Mouse (Mus musculus): Measurements from ENCODE around the gene Snapc3.

The Snapc3 gene

DNA sequence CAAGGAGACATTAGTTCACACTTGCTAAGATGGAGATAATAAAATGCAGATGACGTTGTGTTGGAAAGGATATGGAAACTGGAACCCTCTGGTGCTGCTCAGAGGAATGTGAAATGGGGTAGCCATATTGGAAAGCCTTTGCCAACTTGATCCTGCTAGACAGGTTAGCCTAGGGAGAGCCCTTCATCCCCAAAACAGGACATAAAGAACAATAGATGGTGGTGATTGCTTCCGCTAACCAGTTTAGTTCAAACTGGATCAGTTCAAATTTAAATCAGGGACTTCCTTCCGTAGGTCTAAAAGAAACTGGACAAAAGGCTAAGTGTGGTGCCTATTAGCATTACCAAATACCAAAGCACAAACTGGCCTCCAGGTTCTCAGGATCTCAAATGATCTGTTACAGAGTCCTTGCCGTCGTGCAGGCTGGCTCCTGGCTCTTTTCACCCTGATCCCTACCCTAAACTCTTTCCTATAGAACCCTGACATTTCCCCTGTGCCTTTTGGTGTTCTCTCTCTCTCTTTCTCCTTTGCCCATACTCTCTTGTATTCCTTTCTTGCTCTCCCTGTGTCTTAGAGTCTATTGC is 3.2 kb upstream of the Snapc3 start:
- no peak for DNase-seq (ENCODE audit: low read depth, low spot score)

DNA sequence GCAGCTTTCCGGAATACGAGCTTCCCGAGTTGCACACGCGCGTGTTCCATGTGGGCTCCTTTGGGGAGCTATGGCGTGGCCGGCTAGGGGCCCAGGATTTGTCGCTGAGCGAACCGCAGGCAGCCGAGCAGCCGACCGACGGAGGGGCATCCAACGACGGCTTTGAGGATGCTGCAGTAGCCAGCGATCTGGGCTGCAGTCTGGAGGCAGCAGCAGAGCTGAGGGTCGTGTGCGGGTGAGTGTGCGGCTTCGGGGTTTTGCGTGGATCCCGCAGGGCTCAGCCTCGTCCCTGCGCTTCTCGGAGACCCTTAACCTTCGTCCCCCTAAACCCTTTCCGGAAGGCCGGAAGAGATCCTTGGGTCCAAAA is 279 bp downstream of the Snapc3 start:
- DNase-seq (ENCODE audit: low read depth, low spot score) = peak; percentile 27

DNA sequence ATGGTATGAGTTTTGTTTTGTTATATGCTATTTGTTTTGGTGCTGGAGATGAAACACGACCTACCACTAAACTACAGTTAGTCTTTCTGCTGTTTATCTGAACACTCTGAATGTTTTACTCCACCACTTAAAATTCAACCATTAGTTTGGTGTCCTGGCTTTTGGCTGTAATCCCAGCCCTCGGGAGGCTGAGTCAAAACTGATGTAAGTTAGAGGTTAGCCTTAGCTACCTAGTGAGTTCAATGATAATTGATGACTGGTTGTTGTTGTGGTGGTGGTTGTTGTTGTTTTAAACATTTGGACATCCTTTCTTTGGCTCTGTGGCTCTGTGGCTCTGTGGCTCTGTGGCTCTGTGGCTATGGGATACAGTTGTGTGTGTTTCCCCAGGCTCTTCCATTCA is 1.3 kb downstream of the Snapc3 start:
- peak; percentile 49 for DNase-seq (ENCODE audit: low read depth, low spot score)

DNA sequence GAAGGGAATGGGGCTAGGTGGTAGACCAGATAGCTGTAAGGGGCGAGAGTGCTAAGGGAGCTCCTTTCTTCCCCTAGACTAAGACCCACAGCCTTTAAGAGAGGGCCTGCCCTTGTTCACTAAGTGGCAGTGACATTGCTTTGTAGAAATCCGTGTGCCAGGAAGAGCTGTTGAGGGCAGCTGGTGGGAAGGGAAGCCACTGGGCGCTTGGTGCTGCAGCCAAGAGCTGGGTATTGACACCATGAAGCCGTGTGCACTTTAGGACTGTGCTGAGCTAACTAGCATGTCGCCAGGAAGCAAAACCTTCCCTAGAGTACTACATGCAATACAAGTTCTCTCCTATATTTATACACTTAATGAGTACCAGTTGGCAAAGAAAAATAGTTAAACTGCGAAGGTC is 6.1 kb downstream of the Snapc3 start:
- DNase-seq (ENCODE audit: low read depth, low spot score) = no peak

DNA sequence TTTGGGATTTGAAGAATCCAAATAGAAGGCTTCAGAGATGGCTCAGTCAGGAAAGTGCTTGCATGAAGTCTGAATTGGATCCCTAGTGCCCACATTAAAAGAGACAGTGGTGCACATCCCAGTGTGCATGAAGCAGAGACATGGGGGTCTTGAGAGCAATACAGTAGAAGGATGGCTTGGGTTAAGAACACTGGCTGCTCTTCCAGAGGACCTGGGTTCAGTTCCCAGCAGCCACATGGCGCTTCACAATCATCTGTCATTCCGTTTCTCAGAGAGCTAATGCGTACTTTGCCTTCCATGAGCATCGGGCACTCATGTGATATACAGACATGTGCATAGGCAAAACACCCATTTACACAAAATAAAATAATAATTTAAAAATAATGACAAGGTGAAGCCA is 7.6 kb downstream of the Snapc3 start:
- DNase-seq (ENCODE audit: low read depth, low spot score) = no peak

DNA sequence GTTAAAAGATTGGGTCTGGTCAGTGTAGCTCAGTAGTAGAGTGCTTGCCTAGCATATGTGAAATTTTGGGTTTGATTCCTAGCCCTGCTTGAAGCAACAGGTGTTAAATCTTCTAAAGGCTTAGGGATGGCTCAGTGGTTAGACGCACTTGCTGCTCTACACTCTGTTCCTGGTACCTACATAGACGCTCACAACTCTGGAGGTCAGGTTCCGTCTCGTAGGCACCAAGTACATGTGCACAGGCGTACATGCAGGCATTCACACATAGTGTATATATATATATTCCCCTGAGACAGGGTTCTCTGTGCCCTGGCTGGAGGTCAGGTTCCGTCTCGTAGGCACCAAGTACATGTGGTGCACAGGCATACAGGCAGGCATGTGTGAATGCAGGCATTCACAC is 9.6 kb downstream of the Snapc3 start:
- DNase-seq (ENCODE audit: low read depth, low spot score) = no peak

DNA sequence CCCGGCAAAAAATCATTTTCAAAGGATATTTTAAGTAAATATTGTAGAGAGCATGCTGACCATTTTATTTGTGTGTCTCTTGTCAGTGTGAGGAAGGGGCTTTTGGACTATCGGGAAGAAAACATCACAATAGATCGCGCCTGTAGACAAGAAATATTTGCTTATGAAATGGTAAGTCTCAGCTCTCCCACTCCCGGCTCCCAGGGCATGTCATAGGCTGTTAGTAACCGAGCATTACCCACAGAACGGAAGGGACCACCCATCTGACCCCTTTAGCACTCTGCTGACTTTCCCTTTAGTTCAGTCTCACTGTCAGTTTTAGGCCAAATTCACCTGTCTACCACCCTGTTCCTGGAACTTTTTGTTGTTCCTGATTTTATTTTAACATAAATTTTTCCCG is 10.2 kb downstream of the Snapc3 start:
- no peak for DNase-seq (ENCODE audit: low read depth, low spot score)

DNA sequence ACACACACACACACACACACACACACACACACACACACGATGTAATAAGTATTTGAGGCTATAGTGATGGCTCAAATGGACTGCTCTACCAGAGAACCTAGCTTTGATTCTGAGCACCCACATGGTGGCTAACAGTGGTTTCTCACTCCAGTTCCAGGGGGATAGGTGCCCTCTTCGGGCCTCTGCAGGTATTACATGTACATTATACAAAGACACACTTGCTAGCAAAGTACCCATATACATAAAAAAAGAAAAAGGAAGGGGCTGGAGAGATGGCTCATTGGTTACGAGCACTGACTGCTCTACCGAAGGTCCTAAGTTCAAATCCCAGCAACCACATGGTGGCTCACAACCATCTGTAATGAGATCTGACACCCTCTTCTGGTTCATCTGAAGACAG is 11.3 kb downstream of the Snapc3 start:
- peak; percentile 39 for DNase-seq (ENCODE audit: low read depth, low spot score)

DNA sequence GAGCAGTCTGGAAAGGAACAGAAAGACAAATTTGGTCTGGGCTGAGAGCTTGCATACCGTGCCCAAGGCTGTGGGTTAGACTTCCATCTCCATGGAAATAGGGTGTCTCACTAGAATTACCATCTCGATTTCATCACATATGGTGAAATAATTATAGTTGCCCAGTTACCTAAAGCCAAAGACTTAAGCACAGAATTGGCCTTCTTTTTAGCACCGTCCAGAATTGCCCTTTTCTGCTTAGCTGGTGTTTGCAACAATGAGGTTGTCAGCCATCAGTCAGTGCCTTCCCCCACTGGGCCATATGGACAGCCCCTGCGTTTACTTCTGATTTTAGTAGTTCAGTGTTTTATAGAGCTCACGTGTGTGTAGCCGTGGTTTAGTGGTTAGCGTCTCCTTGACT is 14.4 kb downstream of the Snapc3 start:
- no peak for DNase-seq (ENCODE audit: low read depth, low spot score)

DNA sequence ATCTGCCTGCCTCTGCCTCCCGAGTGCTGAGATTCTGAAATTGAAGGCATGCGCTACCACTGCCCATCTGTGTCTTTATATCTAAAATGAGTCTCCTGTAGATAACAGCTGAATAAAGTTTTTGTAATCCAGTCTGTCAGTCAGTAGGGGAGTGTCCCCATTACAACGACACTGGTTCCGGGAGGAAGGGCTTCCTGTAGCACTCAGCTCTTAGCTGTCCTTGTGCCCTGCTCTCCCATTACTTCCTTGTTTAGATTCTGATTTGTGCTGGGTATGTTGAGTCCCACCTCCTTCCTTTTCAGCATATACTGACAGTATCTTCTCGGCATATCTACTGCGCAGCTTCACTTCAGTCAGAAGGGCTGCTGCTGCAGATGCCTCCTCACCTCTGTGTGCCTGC is 15.4 kb downstream of the Snapc3 start:
- DNase-seq (ENCODE audit: low read depth, low spot score) = no peak

DNA sequence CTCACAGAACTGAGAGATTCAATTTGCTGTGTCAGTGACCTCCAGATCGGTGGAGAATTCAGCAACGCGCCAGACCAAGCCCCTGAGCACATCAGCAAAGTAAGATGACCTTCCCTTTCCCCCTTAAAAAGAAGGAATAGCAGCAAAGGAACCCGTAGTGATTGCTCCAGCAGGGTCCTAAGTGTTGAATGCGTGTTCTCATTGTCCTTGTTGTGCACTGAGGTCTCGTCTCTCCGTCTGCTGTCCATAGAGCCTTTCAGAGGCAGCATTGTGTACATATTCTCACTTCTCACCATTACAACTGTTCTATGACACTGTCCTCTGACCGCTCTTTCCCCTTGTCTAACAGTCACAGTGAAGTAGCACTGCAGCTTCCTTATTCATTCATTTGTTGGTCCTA is 18.9 kb downstream of the Snapc3 start:
- no peak for DNase-seq (ENCODE audit: low read depth, low spot score)

DNA sequence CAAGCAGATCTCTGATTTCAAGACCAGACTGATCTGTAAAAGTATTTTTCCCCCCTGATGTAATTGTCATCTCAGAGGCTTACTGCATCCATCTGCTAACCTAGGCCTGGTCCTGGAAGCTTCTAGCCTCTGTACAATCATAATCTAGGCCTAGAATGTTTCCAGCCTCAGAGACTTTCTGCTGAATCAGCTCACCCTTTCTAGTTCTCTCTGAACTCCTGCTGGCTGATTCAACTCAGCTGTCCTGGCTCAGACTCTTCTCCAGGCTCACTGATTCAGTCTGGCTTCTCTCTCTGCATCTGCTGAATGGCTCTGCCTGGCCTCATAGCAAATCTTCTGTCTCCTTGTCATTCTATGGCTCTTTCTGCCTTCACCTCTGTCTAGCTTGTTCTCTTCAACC is 20.6 kb downstream of the Snapc3 start:
- peak; percentile 44 for DNase-seq (ENCODE audit: low read depth, low spot score)

DNA sequence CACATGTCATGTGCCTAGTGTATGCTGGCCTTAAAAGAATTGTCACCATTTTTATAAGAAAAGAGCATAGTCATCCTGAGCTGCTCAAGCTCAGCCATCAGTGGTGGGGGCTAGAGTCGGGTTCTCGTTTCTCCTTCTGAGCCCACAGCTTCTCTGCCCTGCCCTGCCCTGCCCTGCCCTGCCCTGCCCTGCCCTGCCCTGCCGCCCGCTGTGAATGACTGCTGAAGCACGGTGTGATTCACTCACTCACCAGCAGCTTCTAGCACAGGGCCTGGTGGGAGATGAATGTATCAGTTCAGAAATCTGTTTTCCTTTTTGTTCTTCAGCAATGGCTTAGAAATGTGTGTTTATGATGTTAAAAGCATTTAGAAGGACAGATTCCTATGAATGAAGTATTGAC is 21.5 kb downstream of the Snapc3 start:
- no peak for DNase-seq (ENCODE audit: low read depth, low spot score)

DNA sequence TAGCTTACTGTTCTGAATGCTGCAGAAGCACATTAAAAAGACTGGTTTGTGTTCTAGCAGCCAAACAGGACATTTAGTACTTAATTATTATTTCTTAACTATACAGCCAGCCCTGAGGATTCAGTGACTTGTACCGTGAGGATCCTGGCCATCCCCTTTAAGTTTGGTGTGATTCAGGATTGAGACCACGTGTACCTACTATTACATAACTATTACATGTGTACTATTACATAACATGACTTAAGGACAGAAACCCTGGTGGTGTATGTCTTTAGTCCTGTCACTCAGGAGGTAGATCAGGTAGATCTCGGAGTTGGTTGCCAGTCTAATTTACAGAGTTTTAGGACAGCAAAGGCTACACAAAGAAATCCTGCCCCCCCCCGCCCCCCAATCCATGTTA is 23.5 kb downstream of the Snapc3 start:
- DNase-seq (ENCODE audit: low read depth, low spot score) = no peak

DNA sequence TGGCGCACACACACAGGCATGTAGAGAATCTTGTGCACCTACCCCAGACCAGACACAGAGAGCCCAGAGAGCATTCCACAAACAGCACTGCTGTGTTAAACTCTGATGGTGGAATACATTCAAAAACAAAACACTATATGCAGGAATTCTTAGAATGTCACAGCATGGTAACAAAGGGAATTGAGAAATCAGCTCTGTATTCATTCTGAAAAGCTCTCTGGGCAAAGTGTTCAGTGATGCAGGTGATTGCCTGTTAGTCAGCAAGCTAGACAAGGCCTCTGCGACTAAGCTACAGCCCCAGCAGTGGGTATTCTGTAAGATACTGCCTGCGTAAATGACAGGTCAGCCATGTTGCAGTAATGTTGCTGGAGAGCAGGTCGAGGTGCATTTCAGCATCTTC is 33.3 kb downstream of the Snapc3 start:
- DNase-seq (ENCODE audit: low read depth, low spot score) = no peak

DNA sequence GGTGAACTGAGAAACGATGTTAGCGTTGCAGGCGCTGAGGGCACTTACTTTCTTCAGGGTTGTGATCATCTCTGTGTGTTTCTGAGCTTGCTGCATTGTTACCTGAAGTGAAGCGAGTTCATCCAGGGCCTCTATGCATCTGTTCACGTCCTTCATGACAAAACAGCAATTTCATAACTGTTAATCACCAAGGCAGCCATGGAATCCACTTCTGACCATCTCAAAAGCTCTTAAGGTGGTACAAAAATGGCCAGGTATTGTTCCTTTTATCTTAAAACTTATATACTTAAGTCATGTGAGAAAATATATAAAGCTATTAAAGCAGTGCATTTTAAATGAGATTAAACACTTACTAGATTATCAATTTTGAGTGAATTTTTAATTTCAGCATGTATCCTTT is 42.6 kb downstream of the Snapc3 start:
- DNase-seq (ENCODE audit: low read depth, low spot score) = no peak

DNA sequence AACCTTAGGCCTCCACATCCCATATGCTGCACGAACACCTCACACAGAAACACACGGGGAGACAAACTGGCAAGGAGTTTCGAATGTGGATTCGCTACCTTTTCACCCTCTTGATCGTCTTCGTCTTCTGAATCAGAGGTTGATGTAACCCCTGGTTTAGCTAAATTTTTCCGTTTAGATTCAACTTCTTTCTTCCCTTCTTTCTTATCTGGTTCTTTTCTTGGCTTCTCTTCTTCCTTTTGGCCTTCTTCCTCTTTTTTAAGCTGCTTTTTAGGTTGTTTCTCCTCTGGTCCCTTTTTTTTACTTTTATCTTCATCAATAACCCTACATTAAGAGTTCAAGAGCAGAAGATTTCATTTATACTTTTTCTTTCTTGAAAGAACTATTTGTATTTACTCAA is 47.3 kb downstream of the Snapc3 start:
- no peak for DNase-seq (ENCODE audit: low read depth, low spot score)

DNA sequence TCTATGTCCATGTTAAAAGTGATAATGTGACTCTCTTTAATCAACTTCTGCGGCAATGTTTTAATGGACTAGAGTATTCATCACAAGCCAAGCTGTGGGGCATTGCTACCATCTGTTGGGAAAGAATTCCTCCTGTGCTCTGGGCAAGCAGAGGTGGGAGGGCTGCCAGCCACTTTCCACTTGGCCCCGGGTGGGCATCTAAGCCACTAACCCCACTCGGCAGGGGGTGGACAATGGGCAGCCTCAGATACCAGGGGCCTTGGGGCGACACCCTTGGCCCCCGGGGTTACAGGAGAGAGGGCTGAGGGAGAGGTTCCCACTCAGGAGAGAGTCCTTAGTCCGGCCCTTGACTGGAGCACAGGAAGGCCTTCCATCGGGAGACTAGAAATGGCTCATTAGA is 50.1 kb downstream of the Snapc3 start:
- DNase-seq (ENCODE audit: low read depth, low spot score) = no peak

DNA sequence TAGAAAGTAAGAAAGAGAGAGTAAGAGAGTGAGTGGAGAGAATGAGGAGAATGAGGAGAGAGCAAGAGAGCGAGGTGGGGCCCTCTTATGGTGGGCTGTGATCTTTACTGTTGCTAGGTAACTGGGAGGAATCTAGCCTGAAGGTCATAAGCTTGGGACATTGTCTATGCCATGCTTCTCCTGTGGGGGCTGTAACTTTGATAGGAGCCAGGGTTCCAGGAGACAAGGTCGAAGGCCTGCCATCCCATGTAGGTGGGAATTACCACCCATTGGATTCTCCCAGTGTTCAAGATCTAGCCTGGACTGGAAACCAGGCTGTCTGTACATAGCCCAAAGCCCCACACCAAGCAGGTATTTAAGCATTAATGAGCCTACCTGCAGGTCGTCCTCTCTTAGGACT is 50.7 kb downstream of the Snapc3 start:
- DNase-seq (ENCODE audit: low read depth, low spot score) = no peak

DNA sequence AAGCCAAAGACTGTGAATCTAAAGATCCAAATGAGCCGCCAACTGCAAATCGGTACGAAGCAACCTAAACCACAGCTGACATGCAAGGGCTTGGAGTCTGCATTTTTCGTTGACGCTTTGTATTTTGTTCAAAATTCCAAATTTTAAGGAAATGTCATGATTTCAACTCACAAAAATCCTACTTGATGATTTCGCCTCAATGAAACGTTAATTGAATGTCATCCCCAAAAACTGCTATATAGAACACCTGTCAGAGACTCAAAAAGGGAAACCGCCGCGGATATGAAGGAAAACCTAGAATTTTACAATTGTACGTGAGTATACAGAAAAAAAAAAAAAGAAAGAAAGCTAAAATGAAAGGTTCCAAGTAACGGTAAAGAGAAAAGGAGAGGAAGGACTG is 67.7 kb downstream of the Snapc3 start:
- DNase-seq (ENCODE audit: low read depth, low spot score) = no peak

DNA sequence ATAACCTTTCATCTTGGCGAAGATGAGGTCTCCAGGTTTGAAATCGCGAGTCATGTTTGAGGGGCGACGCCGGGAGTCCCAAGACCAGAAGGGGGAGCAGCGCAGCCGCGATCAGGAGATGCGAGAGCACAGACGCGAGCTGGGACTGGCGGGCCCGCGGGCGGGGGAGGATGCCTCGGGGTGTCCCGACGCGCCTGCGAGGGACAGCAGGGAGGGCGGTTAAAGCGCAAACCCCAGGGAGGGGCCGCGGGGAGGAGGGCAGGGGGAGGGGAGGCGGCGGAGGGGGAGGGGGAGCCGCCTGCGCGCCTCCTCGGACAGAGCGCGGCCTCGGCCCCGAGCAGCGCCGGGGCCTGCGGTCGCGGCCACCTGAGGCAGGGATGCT is 68.2 kb downstream of the Snapc3 start:
- peak; percentile 86 for DNase-seq (ENCODE audit: low read depth, low spot score)

DNA sequence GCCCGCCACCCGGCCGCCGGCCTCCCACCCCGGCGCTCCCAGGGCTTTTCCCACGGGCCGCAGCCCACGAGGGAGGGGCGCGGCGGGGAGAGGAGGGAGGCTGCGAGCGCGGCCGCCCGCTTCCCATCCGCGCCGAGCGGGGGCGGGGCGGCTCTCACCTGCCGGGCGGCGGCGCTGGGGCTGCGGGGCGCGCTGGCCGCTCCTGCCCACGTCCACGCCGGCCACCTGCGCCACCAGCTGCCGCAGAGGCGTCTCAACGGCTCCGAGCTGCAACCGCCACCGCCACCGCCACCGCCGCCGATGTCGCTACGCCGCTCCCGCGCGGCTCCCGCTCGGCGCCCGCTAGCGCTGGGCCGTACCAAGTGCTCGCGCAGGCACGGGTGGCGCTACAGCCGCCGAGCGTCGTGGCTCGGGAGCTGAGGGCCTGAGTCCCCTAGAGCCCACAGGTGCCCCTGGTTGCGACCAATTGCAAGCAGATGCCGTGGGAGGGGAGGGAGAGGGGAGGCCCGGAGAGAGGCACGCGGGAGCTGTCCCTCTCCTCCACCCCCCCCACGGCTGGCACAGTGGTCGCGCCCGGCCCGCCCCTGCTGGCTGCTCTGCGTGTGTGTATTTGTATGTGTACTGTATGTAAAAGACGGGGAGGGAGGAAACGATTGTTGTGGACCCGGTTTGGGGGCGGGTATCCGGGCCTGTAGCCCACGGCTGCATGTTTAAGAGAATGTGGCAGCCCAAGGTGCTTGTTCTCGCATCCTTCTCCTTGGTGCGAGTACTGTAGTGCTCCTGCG is 68.8 kb downstream of the Snapc3 start, which contains the start of gene Psip1:
TSS of gene Psip1 (minus strand) at position 343 of the 785 bp plus-strand sequence.
- peak; percentile 70 for DNase-seq (ENCODE audit: low read depth, low spot score)

DNA sequence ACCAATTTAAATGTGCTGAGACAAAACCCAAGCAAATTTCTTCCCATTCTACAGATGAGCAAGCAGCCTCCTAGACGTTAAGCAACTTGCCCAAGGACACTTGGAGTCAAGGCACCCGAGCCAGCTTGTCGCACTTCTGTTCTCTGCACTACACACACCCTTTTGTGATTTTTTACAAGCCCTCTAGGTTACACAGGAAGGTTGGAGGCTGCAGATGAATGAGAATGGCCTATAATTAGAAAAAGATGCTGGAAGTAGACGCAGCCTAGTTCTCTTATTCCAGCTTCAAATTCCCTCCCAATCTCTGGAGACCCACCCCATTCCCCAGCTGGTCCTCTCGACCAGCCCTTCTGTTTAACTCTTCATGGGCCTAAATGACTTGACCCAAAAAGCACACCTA is 71.6 kb downstream of the Snapc3 start:
- DNase-seq (ENCODE audit: low read depth, low spot score) = no peak

DNA sequence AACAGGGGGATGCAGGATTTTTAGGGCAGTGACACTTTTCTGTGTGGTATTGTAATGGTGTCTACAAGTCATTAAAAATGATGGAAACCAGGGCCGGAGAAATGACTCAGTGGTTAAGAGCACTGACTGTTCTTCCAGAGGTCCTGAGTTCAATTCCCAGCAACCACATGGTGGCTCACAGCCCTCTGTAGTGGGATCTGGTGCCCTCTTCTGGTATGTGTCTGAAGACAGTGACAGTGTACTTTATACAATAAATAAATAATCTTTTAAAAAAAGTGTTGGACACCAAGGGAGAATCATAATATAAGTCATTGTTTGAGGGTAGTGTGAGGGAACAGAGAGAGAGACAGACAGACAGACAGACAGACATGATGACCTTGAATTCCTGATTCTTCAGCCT is 75.6 kb downstream of the Snapc3 start:
- peak; percentile 20 for DNase-seq (ENCODE audit: low read depth, low spot score)

Measured in 3T3-L1 (cell line).